Mouse (Mus musculus): Measurements from ENCODE around the gene Tmem183a. TPM values are rescaled to one million over a fixed set of nuclear protein-coding genes. Genes with fewer than 3 reads are reported as not detected.

Tmem183a gene
- polyA plus RNA-seq (2012; rRNA removed): 85.4 and 98.5 TPM in 2 replicates

DNA sequence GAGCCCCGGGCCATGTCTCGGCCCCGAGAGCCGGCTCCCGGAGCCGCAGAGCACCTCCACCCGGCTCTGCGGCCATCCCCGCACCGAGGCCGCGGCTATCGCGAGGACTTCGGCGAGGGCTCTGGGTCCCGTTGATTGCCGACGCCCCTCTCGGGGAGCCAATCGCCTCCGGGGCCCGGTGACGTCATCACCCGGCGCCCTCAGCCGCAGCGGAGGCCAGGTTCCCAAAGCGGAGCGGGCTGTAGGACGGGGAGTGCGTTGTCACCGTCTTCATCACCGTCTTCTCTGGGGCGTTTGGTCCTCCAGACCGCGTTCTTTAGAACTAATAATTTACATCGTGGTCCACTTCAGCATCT, at the start of gene Tmem183a:
Gene Tmem183a, minus strand, starts transcription at position 123 of the 356 bp plus-strand sequence.
- Histone ChIP-seq H3K4me1 (replicated peaks; ENCODE audit: control insufficient read depth, insufficient read depth, low read length) (peaks cover 5% of the 10 kb centered on the region), H3K27me3 (ENCODE audit: control insufficient read depth, insufficient read depth, low read length) (no peaks in the 10 kb centered on the region), H3K36me3 (ENCODE audit: control insufficient read depth, insufficient read depth, low read length) (peaks cover 9% of the 10 kb centered on the region), H3K27ac (ENCODE audit: control insufficient read depth, insufficient read depth, low read length) (no peak within 1 kb of the TSS), H3K4me3 (ENCODE audit: control insufficient read depth, insufficient read depth, low read length) (peak within 1 kb of the TSS; percentile 84)
- WGBS: under 1% methylated on average over 38 of the region's 38 CpGs
- DNase-seq: peak; percentile 96
- peak; percentile 54; the same call in 1 of the 2 replicates for TF ChIP-seq CTCF (IDR thresholded peaks at IDR 0.05; ENCODE audit: borderline replicate concordance, control insufficient read depth, extremely low read depth, insufficient read depth, low read length, poor library complexity)
- TF ChIP-seq POLR2A (IDR thresholded peaks at IDR 0.05; ENCODE audit: control insufficient read depth, extremely low read depth, insufficient read depth, low read length, poor library complexity): peak; percentile 85

DNA sequence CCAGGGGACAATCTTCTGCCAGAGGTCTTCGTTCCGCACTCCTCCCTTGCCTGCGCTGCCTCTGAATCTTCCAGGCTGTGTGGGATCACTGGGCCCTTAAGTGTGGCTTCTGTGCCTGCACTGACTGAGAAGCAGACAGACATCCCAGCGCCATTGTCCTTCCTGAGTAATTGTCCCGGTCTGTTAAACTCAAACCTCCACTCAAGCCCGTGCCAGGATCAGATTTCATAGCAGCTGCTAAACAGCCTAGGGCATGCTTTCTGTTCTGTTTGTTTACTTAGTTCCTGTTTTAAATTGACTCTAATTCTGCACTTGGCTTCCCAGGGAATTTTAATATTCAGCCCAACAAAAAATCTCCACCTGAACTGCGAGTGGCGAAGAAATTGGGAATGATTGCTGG, 46.3 kb upstream of the Tmem183a start:
- H3K27me3 ChIP-seq (ENCODE audit: control insufficient read depth, insufficient read depth, low read length): no peaks in the 10 kb centered on the region
- H3K4me3 ChIP-seq (ENCODE audit: control insufficient read depth, insufficient read depth, low read length): no peak overlapping the region
- H3K4me1 ChIP-seq (replicated peaks; ENCODE audit: control insufficient read depth, insufficient read depth, low read length): peaks cover 9% of the 10 kb centered on the region
- TF ChIP-seq POLR2A (IDR thresholded peaks at IDR 0.05; ENCODE audit: control insufficient read depth, extremely low read depth, insufficient read depth, low read length, poor library complexity): no peak
- no peak for TF ChIP-seq CTCF (IDR thresholded peaks at IDR 0.05; ENCODE audit: borderline replicate concordance, control insufficient read depth, extremely low read depth, insufficient read depth, low read length, poor library complexity)
- H3K27ac ChIP-seq (ENCODE audit: control insufficient read depth, insufficient read depth, low read length): no peak overlapping the region
- no peak for DNase-seq
- WGBS: 95% methylated on average over 8 of the region's 8 CpGs
- H3K36me3 ChIP-seq (ENCODE audit: control insufficient read depth, insufficient read depth, low read length): no peaks in the 10 kb centered on the region

DNA sequence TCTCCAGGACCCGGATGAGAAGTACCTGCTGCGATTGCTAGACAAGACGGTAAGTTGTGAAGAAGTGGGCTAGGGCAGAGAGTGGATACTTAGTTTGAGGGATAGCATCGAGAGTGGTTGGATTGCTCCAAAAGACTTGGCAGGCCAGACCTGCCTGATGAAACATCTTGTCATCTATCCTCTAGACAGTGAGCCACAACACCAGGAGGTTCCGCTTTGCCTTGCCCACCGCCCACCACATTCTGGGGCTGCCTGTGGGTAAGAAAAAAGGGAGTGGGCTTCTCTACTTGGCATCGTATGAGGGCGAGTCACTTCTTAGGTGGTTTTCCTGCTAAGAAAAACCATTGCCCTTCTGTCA, 44.6 kb upstream of the Tmem183a start:
- Histone ChIP-seq H3K4me1 (replicated peaks; ENCODE audit: control insufficient read depth, insufficient read depth, low read length) (peaks cover 9% of the 10 kb centered on the region), H3K4me3 (ENCODE audit: control insufficient read depth, insufficient read depth, low read length) (peak overlapping the region; percentile 94), H3K27ac (ENCODE audit: control insufficient read depth, insufficient read depth, low read length) (no peak overlapping the region), H3K27me3 (ENCODE audit: control insufficient read depth, insufficient read depth, low read length) (no peaks in the 10 kb centered on the region), H3K36me3 (ENCODE audit: control insufficient read depth, insufficient read depth, low read length) (no peaks in the 10 kb centered on the region)
- no peak for DNase-seq
- WGBS: 16% methylated on average over 8 of the region's 8 CpGs
- TF ChIP-seq POLR2A (IDR thresholded peaks at IDR 0.05; ENCODE audit: control insufficient read depth, extremely low read depth, insufficient read depth, low read length, poor library complexity) (no peak), CTCF (IDR thresholded peaks at IDR 0.05; ENCODE audit: borderline replicate concordance, control insufficient read depth, extremely low read depth, insufficient read depth, low read length, poor library complexity) (no peak)

GRCm38 (mm10) chr1:134405509-134406413, 44.0 kb upstream of the Tmem183a start, which contains the start of gene Cyb5r1:
TSS of gene Cyb5r1 (plus strand) at chr1:134405559.
- 1% methylated on average over 43 of the region's 43 CpGs for WGBS
- Histone ChIP-seq H3K27me3 (ENCODE audit: control insufficient read depth, insufficient read depth, low read length) (no peaks in the 10 kb centered on the region), H3K27ac (ENCODE audit: control insufficient read depth, insufficient read depth, low read length) (no peak within 1 kb of the TSS), H3K4me1 (replicated peaks; ENCODE audit: control insufficient read depth, insufficient read depth, low read length) (peaks cover 9% of the 10 kb centered on the region), H3K36me3 (ENCODE audit: control insufficient read depth, insufficient read depth, low read length) (no peaks in the 10 kb centered on the region), H3K4me3 (ENCODE audit: control insufficient read depth, insufficient read depth, low read length) (peak within 1 kb of the TSS; percentile 94)
- TF ChIP-seq CTCF (IDR thresholded peaks at IDR 0.05; ENCODE audit: borderline replicate concordance, control insufficient read depth, extremely low read depth, insufficient read depth, low read length, poor library complexity): peak; percentile 56; the same call in 1 of the 2 replicates
- 0 out of 2 replicates have a peak, but pooled peaks have one; percentile 30 for TF ChIP-seq POLR2A (IDR thresholded peaks at IDR 0.05; ENCODE audit: control insufficient read depth, extremely low read depth, insufficient read depth, low read length, poor library complexity)
- DNase-seq: peak; percentile 86

DNA sequence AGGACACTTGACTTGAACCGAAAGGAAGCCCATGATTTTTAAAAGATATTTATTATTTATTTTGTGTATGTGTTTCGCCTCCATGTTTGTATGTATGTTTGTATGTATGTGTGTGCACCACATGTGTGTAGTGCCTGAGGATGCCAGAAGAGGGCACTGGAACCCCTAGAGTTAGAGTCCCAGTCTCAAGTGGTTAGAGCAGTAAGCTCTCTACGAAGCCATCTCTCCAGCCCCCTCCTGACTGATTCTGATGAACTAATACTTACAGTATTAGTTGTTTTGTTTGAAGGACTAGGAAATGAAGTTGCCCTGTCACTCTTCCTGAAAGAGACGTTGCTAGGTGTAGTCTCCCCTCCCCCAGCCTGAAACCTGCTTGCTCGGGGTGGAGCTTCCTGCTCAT, 38.0 kb upstream of the Tmem183a start:
- no peaks in the 10 kb centered on the region for H3K27me3 ChIP-seq (ENCODE audit: control insufficient read depth, insufficient read depth, low read length)
- H3K36me3 ChIP-seq (ENCODE audit: control insufficient read depth, insufficient read depth, low read length): no peaks in the 10 kb centered on the region
- no peak overlapping the region for H3K4me3 ChIP-seq (ENCODE audit: control insufficient read depth, insufficient read depth, low read length)
- no peak for TF ChIP-seq CTCF (IDR thresholded peaks at IDR 0.05; ENCODE audit: borderline replicate concordance, control insufficient read depth, extremely low read depth, insufficient read depth, low read length, poor library complexity)
- no peaks in the 10 kb centered on the region for H3K4me1 ChIP-seq (replicated peaks; ENCODE audit: control insufficient read depth, insufficient read depth, low read length)
- DNase-seq: no peak
- 85% methylated on average over 5 of the region's 5 CpGs for WGBS
- no peak overlapping the region for H3K27ac ChIP-seq (ENCODE audit: control insufficient read depth, insufficient read depth, low read length)

DNA sequence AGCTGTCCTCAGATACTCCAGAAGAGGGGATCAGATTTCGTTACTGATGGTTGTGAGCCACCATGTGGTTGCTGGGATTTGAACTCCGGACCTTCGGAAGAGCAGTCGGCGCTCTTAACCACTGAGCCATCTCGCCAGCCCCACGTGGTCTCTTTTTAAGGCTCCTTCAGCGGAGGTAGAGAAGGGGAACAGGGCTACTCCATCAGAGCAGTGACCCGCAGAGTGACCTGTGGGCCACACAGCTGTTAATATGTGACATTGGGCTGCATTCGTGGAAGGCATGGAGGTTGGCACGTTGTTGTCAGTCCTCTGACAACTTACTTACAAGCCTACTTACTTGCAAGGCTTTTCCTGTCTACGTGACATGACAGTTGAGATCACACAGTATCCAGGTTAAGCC, 36.4 kb upstream of the Tmem183a start:
- Histone ChIP-seq H3K27me3 (ENCODE audit: control insufficient read depth, insufficient read depth, low read length) (no peaks in the 10 kb centered on the region), H3K4me1 (replicated peaks; ENCODE audit: control insufficient read depth, insufficient read depth, low read length) (no peaks in the 10 kb centered on the region), H3K36me3 (ENCODE audit: control insufficient read depth, insufficient read depth, low read length) (no peaks in the 10 kb centered on the region), H3K27ac (ENCODE audit: control insufficient read depth, insufficient read depth, low read length) (no peak overlapping the region), H3K4me3 (ENCODE audit: control insufficient read depth, insufficient read depth, low read length) (no peak overlapping the region)
- no peak for TF ChIP-seq CTCF (IDR thresholded peaks at IDR 0.05; ENCODE audit: borderline replicate concordance, control insufficient read depth, extremely low read depth, insufficient read depth, low read length, poor library complexity)
- no peak for TF ChIP-seq POLR2A (IDR thresholded peaks at IDR 0.05; ENCODE audit: control insufficient read depth, extremely low read depth, insufficient read depth, low read length, poor library complexity)
- DNase-seq: no peak
- 93% methylated on average over 12 of the region's 12 CpGs for WGBS
